Mouse (Mus musculus): ENCODE measurements around the gene Opn1mw.

- TF ChIP-seq CTCF (IDR thresholded peaks at IDR 0.05; ENCODE audit: insufficient read depth, low read length) (no peak), POLR2A (IDR thresholded peaks at IDR 0.05; ENCODE audit: borderline replicate concordance, extremely low read depth, low read depth, low read length) (peak; percentile 66)
Measured at GRCm38 (mm10) chrX:74084946-74085498, 42.2 kb upstream of the Opn1mw start.

Data from lung, adult 2 months (tissue).